In the genomic region with DNA sequence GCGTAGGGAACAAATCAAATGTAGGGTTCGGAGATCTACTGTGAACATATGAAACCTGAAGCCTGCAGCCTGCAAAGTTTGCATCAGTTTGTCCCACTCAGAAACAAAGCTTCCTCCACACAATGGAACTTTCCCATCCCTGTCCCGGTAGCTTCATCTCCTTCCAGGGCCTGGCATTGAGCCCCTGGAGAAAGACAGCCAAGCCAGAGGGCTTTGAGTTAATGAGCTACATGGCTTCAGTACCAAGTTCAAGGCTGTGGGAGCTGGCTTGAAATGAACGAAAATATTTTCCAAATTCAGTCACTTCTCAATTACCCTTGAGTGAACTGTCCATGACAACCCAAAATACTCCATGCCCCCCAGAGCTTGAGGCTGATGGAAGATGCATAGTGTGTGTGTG, we compare ENCODE assay signal across 17 mouse cellular contexts.
DNase-seq lines count a peak whose midpoint lies in the region; ATAC-seq and TF ChIP-seq lines count a peak whose summit lies in the region.
"Had no signal": no experiment of that assay in that cellular context is flagged by ENCODE, and none has a peak within 500 bp of the region (broad histone marks: within the 10 kb centered on the region; RNA-seq: fewer than 3 reads in every experiment).

No protein-coding gene starts in this region.

- CTCF ChIA-PET in Patski (lab: Charles Lee), result interaction anchor here (1.2 to 1.7 kb wide), 2 partner anchors 71 to 160 kb away, joined by 5 to 6 read pairs; a partner anchor contains a TSS

- H3K9ac ChIP-seq in forebrain, embryonic 15.5 days (replicated peaks), result no peak overlapping the region
- H3K9ac ChIP-seq: embryonic facial prominence, embryonic 12.5 days; heart, embryonic 15.5 days; intestine, embryonic 15.5 days; neural tube, embryonic 12.5 days; stomach, embryonic 15.5 days had no signal

- in situ Hi-C loops in Patski (cut with MboI; ENCODE audit: low pct_unique_long_range_greater_than_20kb), result loop anchor here (5.0 kb wide), 1 partner anchor 158 kb away; a partner anchor contains a TSS

- no peaks in the 10 kb centered on the region for H3K27me3 ChIP-seq in Patski
- peaks cover 5% of the 10 kb centered on the region for H3K27me3 ChIP-seq in forebrain, embryonic 15.5 days
- H3K27me3 ChIP-seq: embryonic facial prominence, embryonic 12.5 days; intestine, embryonic 15.5 days; stomach, embryonic 15.5 days had no signal

- H3K36me3 ChIP-seq in forebrain, embryonic 15.5 days, result no peaks in the 10 kb centered on the region
- H3K36me3 ChIP-seq: embryonic facial prominence, embryonic 12.5 days; heart, embryonic 15.5 days; intestine, embryonic 15.5 days; neural tube, embryonic 12.5 days; stomach, embryonic 15.5 days had no signal

- H3K4me1 ChIP-seq in forebrain, embryonic 15.5 days, result peaks cover 53% of the 10 kb centered on the region
- H3K4me1 ChIP-seq: heart, embryonic 15.5 days; intestine, embryonic 15.5 days had no signal

- DNase-seq in layer of hippocampus, adult 2 months (ENCODE audit: low spot score in 2 of 2), result peak in 1 of 2 experiments; percentile 21
- DNase-seq in layer of hippocampus, adult 8-10 months (ENCODE audit: low spot score in 2 of 2), result no peak
- DNase-seq in Patski (ENCODE audit: low read depth, low spot score), result peak; percentile 76
- peak; percentile 54 for DNase-seq in adrenal gland, adult 8-10 months
- no peak for DNase-seq in urinary bladder, postnatal 14 days (ENCODE audit: low spot score)
- no peak for DNase-seq in embryo, embryonic 10 days (ENCODE audit: low spot score)
- no peak for DNase-seq in cerebellum, adult 11-12 months
- DNase-seq: cerebellum, adult 11 months; gastrocnemius, adult 2 months; right cerebral cortex, postnatal 25 days had no signal

- 33% methylated on average over 4 of the region's 4 CpGs for WGBS in forebrain, embryonic 15.5 days

- no peak for ATAC-seq in Patski
- no peak; the same call in 1 of the 2 replicates for ATAC-seq in forebrain, embryonic 15.5 days (replicated peaks)

- no peak for TF ChIP-seq CTCF in layer of hippocampus, adult 2 months (conservative IDR thresholded peaks at IDR 0.05)
- TF ChIP-seq CTCF in Patski (IDR thresholded peaks at IDR 0.05), result no peak

- H3K4me2 ChIP-seq in forebrain, embryonic 15.5 days (replicated peaks), result no peak overlapping the region
- H3K4me2 ChIP-seq: embryonic facial prominence, embryonic 12.5 days; heart, embryonic 15.5 days; intestine, embryonic 15.5 days; liver, embryonic 11.5 days; neural tube, embryonic 12.5 days; stomach, embryonic 15.5 days had no signal

- POLR2A ChIA-PET in Patski (lab: Charles Lee), result no interaction called here

- H3K27ac ChIP-seq in layer of hippocampus, adult 2 months, result peak overlapping the region; percentile 73
- peak overlapping the region; percentile 65 for H3K27ac ChIP-seq in forebrain, embryonic 15.5 days (replicated peaks)
- H3K27ac ChIP-seq: embryonic facial prominence, embryonic 12.5 days; gastrocnemius, adult 2 months; heart, embryonic 15.5 days; intestine, embryonic 15.5 days; neural tube, embryonic 12.5 days; stomach, embryonic 15.5 days had no signal

- no peak overlapping the region for H3K4me3 ChIP-seq in layer of hippocampus, adult 2 months
- H3K4me3 ChIP-seq in forebrain, embryonic 15.5 days, result no peak overlapping the region
- H3K4me3 ChIP-seq: embryonic facial prominence, embryonic 12.5 days; gastrocnemius, adult 2 months; heart, embryonic 15.5 days; intestine, embryonic 15.5 days; neural tube, embryonic 12.5 days; stomach, embryonic 15.5 days had no signal

- no peaks in the 10 kb centered on the region for H3K9me3 ChIP-seq in forebrain, embryonic 15.5 days
- H3K9me3 ChIP-seq: embryonic facial prominence, embryonic 12.5 days; heart, embryonic 15.5 days; intestine, embryonic 15.5 days; neural tube, embryonic 12.5 days; stomach, embryonic 15.5 days had no signal

Comparison
In these comparisons a context has a peak if more than half of its experiments do, and no peak if none do; other contexts are left out.
1. DNase-seq: peak in Patski (single experiment) and adrenal gland, adult 8-10 months (single experiment); none in layer of hippocampus, adult 8-10 months (0 of 2), urinary bladder, postnatal 14 days (single experiment), embryo, embryonic 10 days (single experiment) and cerebellum, adult 11-12 months (single experiment).